Mouse (Mus musculus): ENCODE measurements around the gene Herc1.

The Herc1 gene

DNA sequence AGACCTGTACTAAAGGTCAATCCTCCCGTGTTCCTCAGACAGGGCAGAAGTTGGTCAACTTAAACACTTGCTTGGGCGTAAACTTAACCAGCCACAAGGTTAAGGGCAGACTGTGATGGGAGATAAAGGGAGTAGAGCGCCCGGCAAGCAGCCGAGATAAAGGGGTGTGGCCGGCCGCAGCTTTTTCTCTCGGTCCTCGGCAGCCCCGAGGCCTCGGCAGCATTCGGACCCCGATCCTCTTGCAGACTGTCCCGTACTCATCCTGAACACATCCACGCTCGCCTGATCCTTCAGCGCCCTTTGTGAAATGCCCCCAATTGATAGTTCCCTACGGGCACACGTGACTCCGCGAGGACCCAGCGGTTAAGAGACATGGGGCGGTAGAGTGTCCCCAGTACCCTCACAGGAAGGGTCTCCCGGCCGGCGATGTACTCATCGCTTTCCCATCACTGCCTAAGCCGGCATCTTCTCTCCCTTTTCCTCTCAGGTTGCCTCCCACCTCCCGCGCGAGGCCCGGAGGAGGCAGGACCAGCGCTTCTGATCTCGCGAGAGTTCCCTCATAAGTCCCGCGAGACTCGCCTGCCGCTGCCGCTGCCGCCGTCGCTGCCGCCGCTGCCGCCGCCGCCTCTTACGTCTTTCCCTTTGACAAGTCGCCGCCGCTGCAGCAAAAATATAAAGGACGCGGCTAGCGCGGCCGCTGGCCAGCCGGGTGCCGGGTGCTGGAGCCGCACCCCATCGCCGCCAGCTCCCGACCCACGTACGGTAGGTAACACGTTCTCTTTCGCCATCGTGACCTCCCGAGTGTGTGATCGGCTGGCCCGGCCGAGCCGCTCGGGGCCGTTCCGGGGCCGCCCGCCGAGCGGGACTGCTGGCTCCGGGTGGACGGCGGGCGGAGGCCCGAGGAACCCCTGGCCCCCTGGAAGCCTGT lies at the start of gene Herc1:
TSS of gene Herc1 (plus strand) at position 591 of the 928 bp plus-strand sequence.
- DNase-seq: peak; percentile 97

DNA sequence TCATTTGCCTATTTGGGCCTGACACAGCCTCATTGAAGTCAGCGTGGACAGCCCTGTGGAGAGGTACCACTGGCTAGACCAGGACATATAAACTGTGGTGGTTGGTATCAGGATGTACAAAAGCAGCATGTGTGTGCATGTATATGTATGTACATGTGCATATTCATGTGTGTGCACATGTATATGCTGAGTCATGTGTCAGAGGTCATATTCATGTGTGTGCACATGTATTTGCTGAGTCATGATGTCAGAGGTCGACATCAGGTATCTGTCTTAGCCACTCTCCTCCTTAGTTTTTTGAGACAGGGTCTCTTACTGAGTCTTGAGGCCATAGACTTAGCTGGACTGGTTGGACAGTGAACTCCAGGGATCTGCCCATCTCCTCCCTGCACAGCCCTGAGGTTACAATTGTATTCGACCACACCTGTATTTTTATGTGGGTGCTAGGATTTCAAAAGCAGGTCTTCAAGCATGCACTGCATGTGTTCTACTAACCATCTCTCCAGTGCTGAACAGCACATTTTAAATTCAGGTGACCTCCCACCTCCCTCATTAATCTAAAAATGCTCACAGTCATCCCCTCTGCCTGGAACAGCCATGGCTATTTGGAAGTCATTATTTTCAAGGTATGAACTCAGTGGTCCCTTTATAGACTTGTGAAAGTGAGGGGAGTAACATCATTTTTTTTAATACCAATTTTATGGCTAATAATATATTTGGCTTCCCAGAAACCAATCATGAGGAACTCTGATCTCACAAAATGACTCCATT lies 45.7 kb upstream of the Herc1 start:
- DNase-seq: no peak

DNA sequence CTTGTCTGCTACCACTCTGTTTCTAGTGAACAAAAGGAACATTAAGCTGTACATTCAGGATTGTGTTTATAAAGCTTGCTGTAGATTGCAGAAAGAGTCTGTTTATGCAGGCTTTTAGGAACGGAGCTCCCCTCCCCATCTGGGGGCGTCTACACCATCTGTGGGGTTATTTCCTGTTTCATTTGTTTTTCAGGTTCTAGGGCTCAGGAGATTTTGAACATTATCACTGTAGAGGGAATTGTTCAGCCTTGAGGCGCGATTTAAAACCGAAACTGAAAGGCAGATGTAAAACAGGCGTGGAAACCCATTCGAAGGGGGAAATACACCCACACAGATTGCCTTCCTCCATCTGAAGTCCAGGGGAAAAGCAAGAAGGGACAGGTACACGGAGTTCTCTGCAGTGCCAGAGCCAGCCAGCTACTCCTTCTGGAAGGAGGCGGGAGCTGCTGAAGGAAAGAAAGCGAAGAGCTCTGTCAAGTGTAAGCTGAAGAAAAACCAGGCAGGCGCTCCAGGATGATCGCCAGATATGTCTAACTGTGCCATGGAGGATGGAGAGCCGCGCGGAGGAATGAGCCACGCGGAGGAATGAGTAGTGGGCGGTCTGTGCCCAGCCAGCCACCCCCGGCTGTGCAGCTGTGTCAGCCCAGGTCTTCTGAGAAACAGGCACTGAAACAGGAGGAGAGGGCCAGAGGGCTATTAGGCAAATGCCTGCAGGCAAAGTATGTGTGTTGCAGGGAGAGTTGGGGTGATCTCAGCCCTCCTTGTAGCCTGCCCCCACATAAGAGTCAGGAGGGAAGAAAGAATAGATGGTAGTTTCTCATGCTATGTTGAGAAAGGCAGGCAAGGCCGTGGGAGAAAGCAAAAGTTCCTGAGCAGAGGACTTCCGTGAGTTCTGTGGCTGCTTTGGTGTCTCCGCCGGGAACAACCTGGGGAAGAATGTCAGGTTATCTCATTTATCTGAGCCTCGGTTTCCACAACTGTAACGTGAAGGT lies 44.8 kb upstream of the Herc1 start:
- peak; percentile 9 for DNase-seq

DNA sequence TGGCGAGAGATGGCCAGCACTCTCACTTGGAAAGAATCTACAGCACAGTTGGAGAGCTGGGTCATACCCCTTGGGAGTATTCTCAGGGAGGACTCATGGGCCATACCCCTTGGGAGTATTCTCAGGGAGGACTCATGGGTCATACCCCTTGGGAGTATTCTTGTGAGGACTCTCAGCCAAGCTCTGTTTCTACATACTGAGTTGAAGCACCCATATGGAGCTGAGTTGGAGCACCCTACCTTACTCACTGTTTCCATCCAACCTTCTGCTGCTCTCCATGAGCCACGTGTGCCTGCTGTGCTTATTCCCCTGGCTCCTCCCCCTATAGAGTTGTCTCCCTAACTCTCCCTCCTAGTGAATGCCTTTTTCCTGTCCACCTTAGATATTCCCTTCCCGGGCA lies 43.8 kb upstream of the Herc1 start:
- no peak for DNase-seq

DNA sequence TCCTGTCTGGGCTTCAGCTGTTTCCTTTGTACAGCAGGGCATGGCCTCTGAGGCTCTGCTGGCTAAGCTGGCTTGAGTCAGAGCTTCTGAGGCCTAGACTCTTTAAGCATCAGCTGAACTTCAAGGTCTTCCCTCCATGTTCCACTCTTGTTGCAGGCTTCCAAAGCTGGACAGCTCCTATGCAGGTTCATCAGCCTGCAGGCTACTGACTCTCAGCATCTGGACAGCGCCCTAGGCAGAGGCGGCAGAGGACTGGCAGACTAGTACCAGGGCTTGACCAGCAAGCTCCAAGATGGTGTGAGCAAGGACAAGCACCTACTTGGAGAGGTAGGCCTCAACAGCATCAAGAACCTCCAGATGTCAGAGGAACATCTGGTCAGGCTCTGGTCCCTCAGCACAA lies 42.9 kb upstream of the Herc1 start:
- peak; percentile 53 for DNase-seq

DNA sequence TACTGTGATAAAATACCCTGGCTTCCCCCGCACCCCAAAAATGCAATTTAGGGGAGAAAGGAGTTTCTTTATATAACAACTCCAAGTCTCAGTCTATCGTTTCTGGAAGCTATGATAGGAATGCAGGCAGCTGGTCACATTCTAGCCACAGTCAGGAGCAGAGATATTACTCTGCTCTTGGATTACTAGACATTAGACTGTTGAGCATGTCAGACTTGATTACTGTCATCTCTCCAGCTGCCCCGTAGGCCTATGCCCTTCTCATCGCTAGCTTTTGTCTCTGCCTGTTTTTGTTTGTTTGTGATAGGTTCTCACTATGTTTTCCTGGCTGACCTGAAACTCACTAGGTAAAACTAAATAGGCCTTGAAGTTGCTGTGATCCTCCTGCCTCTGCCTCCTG lies 41.5 kb upstream of the Herc1 start:
- no peak for DNase-seq

DNA sequence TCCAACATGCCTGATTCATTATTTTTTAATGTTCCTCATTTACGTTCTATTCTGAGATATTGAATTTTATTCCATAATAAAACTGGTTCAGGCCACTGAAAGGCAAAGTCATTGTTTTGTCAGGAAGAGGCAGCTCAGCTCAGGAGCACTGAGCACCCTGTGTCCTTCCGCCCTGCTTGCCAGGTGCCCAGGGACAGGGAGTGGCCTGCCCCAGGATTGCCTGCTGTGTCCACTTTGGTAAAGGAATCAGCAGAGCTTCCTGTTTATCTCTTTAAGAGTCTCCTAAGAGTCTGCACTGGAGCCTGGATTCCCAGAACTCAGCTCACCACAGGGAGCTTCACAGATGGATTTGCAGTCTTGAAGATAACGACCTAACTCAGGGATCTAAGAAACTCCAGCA lies 38.8 kb upstream of the Herc1 start:
- peak; percentile 32 for DNase-seq

DNA sequence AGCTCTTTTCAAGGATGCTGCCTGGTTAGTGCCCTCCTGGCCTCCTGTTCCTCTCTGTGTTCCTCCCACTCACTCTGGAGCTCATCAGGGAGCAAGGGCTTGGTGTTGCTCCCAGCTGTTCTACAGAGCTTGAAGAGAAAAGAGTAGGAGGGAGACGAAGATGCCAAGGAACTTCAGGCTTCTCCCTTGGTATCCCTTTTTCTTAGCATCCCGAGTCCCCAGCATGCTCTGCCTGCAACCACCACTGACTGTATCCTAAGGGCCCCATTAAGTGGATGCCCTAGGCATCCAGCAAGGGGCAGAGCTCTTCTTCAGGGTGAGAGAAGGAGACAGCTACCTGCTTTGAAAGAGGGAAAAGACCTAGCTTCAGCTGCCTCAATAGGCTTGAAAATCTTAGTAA lies 33.6 kb upstream of the Herc1 start:
- no peak for DNase-seq

DNA sequence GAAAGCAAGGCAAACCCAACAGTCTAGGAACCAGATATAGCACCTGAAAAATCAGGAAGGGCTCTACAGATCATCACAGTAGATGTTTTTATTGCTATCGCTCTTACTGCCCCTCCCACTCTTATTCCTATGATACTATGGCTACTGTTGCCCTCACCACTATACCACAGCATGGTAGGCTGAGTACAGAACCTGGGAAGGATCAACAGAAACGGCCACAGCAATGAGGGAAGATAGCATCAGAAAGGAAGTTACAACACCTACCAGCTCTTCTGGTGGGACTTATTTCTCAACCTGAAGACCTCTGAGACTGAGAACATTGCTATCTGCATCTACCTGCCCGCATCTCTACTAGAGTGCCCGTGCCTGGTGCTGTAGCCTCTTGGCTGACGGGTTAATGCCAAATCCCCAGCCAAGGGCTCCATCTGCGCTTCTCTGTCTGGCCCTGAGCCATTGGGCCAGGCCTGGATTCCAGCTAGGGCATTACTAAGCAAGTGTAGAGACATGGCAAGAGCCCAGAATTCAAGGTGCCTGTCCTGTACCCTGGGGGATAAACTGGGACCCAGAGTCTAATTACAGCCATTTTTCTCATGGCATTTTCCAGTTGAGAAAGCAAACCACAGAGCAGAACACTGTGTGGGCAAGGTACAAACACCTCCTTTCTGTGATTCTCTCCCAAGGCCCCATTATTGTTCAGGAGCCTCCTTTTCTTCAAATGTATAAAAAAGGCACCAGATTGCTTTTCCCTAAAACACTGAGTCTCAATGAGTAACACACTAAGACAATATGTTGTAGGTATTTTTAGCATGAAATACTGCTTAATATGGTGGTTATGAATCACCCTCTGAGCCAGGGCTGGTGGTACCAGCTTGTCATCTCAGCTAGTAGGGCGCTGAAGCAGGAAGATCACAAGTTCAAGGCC lies 28.0 kb upstream of the Herc1 start:
- DNase-seq: peak; percentile 84

DNA sequence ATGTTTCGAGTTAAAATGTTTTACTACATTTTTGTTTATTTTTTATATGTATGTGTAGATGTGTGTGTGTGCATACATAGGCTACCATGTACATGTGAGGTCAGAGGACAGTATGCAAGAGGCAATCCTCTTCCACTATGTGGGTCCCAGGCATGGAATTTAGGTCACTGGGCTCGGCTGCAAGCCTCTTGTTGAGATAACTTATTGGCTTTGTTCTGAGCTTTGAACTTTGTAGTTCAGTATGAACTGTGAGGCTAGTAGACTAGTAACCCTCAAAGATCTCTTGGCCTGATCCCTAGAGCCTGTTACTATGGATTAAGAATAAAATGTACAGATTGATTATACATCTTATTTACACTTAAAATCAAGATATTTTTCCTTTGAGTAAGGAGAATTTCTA lies 23.4 kb upstream of the Herc1 start:
- DNase-seq: no peak

DNA sequence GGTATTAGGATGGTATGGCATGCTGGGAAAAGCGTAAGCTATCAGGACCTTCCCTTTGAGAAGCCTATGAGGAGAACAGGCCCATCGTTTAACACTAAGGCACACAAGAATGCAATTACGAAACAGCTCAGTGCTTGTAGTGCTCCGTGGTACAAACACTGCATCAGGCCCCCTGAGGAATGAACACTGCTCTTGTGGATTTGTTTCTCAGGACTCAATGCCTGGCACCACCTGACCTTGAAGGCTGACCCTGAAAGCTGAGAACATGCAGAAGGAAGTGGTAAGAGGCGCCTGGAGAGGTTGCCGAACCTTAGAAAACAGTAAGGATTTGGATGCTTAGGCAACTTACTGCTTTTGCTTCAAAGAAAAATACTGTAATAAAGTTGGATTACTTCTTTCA lies 20.8 kb upstream of the Herc1 start:
- no peak for DNase-seq

DNA sequence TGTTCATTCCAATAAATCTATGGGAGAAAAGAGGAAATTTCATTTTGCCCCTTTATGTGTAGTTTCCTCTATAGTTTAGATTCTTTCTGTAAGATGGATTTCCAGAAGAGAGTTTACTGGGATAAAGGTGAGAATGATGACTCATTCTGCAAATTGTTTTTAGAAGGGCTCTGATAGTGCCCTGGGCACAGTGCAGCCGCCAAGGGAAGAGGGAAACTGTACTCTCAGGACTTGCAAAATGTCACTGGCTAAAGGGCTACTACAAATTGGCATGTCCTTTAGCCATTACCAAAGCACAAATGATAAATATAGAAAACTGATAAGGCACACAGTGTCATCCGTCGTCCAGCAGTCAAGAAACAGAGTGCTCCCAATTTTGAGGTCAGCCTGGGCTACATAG lies 19.8 kb upstream of the Herc1 start:
- DNase-seq: no peak

DNA sequence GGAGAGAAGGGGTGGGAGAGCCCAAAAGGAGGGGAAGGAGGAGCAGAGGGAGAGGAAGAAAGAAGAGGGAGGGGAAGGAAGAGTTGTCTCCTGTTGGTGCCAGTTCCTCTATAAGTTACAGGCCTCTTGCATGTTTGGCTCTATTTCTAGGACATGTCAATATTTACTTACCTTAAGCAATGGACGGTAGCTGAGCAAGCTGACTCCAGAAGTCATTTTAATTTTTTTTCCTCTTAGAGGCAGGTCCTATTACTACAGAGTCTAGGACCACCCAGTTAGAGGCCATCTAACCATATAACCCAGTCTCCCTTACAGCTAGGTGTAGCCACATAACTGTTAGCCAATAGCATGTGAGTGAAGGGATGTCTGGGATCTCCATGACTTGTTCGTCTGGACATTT lies 18.7 kb upstream of the Herc1 start:
- DNase-seq: no peak

DNA sequence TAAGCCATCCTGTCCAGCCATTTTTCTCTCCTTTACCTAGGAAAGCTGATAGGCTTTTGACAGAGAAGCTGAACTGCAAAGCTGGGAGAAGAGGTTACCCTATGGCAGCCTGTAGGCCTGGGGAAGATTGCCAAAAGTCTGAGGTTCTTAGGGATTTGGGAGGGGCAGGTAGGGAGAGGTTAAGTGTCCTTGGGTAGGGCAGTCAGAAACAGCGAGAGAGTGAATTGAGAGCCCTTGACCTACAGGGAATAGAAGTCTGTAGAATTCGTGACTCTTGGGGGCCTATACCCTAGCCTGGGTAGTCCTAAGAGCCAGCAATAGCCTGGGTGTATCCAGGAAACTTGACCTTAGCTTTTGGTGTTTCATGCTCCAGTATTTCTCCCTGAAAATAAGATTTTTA lies 17.9 kb upstream of the Herc1 start:
- no peak for DNase-seq

DNA sequence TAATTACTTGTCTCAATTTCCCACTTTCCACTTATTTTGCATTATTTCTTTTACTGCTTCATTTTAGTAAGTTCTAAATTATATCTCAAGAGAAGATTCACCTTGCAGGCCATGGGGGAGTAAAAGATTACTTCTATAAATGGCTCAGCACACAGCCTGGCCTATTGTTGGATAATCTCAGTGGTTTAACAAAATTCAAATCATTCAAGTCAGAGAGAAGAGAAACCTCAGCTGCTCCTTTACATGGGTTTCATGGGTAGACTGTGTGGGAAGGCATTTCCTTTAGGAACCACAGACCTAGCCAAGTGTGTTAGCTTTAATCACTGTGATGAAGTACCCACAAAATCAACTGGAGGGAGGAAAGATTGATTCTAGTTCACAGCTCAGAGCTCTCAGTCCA lies 13.0 kb upstream of the Herc1 start:
- no peak for DNase-seq

DNA sequence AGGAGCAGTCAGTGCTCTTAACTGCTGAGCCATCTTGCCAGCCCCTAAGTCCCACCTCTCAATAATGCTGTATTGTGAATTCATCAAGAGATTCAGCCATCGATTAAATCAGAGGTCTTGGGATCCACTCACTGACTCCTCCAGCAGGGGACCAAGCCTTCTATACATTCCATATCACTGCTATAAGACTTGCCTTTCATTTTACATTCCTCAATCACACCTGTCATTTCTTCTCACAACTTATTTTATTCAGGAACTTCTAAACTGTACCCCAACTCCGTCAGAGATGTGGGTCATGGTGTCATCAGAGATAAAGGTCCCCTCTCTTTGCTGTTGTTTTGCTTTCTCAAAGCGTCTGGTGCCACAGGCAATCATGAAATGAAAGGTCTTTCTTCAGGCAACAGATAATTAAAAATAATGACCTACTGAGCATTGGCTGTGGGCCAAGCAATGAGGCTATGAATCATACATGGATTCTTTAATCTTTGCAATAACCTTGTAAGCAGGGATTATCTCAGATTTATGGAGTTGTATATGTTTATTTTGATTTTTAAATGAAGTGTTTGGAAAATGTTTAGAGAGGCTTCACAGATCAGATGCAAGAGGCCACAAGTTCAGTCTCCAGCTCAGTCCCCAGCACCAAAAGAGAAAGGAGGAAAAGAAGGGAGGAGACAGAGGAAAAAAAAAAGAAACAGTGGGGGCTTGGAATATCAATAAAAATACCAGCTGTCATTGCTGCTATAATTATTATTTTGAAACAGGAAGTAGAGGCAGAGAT lies 12.1 kb upstream of the Herc1 start:
- no peak for DNase-seq

DNA sequence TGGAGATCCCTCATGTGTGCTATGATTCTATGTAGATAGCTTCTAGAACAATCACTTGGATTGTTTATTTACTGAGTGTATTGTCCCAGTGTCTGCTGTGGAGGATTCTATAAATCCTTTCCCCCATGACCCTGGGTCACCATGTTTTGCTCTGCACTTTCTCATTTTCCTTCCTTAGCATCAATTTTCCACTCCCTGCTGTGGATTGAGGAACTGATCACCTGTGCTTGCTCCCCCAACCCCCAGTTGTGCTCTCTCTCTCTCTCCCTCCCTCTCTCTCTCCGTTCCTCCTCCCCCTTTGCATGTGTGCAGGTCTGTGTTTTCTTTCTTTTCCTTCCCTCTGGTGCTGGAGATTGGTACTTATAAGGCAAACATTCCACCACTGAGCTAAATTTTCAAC lies 10.5 kb upstream of the Herc1 start:
- DNase-seq: no peak

DNA sequence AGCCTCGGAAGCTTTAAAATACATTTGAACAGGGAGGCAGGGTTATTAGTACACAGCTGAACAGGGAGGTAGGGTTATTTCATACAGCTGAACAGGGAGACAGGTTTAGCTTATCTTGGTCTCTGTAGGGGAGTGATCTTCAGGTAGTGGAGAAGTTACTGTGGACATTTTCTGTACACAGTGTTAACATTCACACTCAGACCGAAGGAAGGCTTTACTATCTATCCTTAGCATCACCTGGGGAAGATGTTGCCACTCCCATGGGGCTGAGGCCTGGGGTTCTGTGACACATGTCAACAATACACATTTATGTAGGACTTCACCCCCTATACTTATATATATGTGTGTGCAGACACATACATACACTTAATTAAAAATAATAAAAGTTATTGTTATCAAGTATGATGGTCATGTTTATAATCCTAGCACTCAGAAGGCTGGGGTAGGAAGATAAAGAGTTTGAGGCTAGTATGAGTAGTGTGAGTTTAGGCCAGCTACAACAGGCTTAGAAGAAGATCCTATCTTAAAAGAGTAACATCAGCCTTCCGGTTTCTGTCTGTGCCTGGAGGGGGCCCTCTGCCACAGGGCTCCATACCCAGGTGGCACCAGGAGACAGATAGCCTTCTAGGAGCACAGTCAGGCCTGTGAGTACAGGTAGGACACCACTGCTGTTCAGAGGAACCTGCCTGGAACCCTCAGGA lies 9.7 kb upstream of the Herc1 start:
- DNase-seq: no peak

DNA sequence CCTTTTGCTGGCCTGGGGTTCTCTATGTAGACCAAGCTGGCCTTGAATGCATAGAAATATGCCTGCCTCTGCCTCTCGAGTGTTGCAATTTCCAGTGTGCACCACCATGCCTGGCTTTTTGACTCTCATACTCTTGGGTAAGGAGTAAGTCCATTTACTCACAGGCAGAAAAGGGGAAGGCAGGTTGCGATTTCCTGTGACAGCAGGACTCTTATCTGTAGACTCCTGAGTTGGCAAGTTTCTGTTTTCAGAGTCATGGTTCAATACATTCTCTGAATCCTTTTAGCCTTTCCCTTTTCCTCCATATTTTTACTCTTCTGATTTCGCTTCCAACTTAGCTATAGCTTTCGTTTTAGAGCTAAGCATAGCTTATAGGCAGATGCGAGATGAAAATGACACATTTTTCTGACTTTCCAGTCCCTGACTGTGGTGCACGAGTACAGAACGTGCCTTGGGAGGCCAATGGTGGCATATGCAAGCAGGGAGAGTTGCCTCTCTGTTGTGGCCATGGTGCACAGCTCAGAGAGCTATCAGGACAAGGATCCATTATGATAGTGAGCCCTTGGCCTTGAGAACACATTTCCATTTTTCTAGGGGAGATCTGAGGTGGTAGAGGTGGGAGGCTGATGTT lies 2.7 kb upstream of the Herc1 start:
- no peak for DNase-seq
